Mouse (Mus musculus) liver, postnatal 0 days (tissue): ENCODE results near the gene Rab11fip4.

Experiments
- CTCF ChIP-seq: sonication (generic); IDR thresholded peaks from 2 replicates; pipeline ENCODE4 v1.5.1; 2016; ENCODE audit warnings: antibody characterized with exemption, low read depth
- EP300 ChIP-seq: IDR thresholded peaks from 2 replicates; pipeline ENCODE4 v1.6.1; 2016; ENCODE audit warnings: antibody characterized with exemption, low read depth, mild to moderate bottlenecking

- no peak for TF ChIP-seq CTCF
- no peak for TF ChIP-seq EP300
Observed at GRCm38 (mm10) chr11:79658205-79658825, 67.3 kb downstream of the Rab11fip4 start.
